Mouse (Mus musculus): Measurements from ENCODE around the gene Tmem192. TPM values are rescaled to one million over a fixed set of nuclear protein-coding genes. Genes with fewer than 3 reads are reported as not detected.

The Tmem192 gene
- 10 to 100 TPM; 23.9 to 27.7 TPM for total RNA-seq (2021)
- long read RNA-seq, experiment 1, transcript Tmem192-201 (6 exons, 1,122 nt): major isoform, 35 of 37 reads
- long read RNA-seq, experiment 1, partial matches to known transcripts: 0 of 37 reads
- long read RNA-seq, experiment 1, other reads (novel, unspliced or antisense): 2 of 37 reads
- long read RNA-seq, experiment 2, transcript Tmem192-201 (6 exons, 1,122 nt): major isoform, 18 of 20 reads
- long read RNA-seq, experiment 2, partial matches to known transcripts: 1 of 20 reads
- long read RNA-seq, experiment 2, other reads (novel, unspliced or antisense): 1 of 20 reads

GRCm38 (mm10) chr8:64946820-64947697 is at the start of gene Tmem192:
Tmem192 (plus strand) TSS chr8:64947185.
- peak; percentile 97 to 98 for DNase-seq

- no peak for DNase-seq
Measured at GRCm38 (mm10) chr8:64898710-64899109, 48.3 kb upstream of the Tmem192 start.

GRCm38 (mm10) chr8:64900645-64901044 is 46.3 kb upstream of the Tmem192 start:
- no peak for DNase-seq

- DNase-seq: no peak
Measured at GRCm38 (mm10) chr8:64901527-64902156, 45.3 kb upstream of the Tmem192 start.

GRCm38 (mm10) chr8:64902191-64902590 is 44.8 kb upstream of the Tmem192 start:
- DNase-seq: no peak

GRCm38 (mm10) chr8:64903778-64904177 is 43.2 kb upstream of the Tmem192 start:
- no peak for DNase-seq

GRCm38 (mm10) chr8:64910026-64910425 is 37.0 kb upstream of the Tmem192 start:
- DNase-seq: no peak

GRCm38 (mm10) chr8:64916793-64917192 is 30.2 kb upstream of the Tmem192 start:
- DNase-seq: no peak

- DNase-seq: peak in 1 of 2 experiments; percentile 15
Measured at GRCm38 (mm10) chr8:64923329-64923728, 23.7 kb upstream of the Tmem192 start.

- no peak for DNase-seq
Measured at GRCm38 (mm10) chr8:64925762-64926161, 21.2 kb upstream of the Tmem192 start.

GRCm38 (mm10) chr8:64926355-64926754 is 20.6 kb upstream of the Tmem192 start:
- peak in 1 of 2 experiments; percentile 30 for DNase-seq

GRCm38 (mm10) chr8:64928938-64929337 is 18.0 kb upstream of the Tmem192 start:
- no peak for DNase-seq

GRCm38 (mm10) chr8:64934997-64935396 is 12.0 kb upstream of the Tmem192 start:
- no peak for DNase-seq

GRCm38 (mm10) chr8:64941019-64941418 is 6.0 kb upstream of the Tmem192 start:
- DNase-seq: no peak

GRCm38 (mm10) chr8:64941495-64941894 is 5.5 kb upstream of the Tmem192 start:
- DNase-seq: peak; percentile 70 to 89

- no peak for DNase-seq
Measured at GRCm38 (mm10) chr8:64942946-64943345, 4.0 kb upstream of the Tmem192 start.

GRCm38 (mm10) chr8:64944831-64945230 is 2.2 kb upstream of the Tmem192 start:
- no peak for DNase-seq

GRCm38 (mm10) chr8:64945606-64946005 is 1.4 kb upstream of the Tmem192 start:
- no peak for DNase-seq

GRCm38 (mm10) chr8:64946441-64946819 is 555 bp upstream of the Tmem192 start:
- DNase-seq: peak; percentile 6 to 27

GRCm38 (mm10) chr8:64947698-64948034 is 681 bp downstream of the Tmem192 start:
- no peak for DNase-seq

GRCm38 (mm10) chr8:64948371-64948770 is 1.4 kb downstream of the Tmem192 start:
- DNase-seq: no peak

- DNase-seq: no peak
Measured at GRCm38 (mm10) chr8:64952101-64952500, 5.1 kb downstream of the Tmem192 start.

GRCm38 (mm10) chr8:64959025-64959424 is 12.0 kb downstream of the Tmem192 start:
- DNase-seq: no peak
